Mouse (Mus musculus): ENCODE data around the gene Usp16.

DNA sequence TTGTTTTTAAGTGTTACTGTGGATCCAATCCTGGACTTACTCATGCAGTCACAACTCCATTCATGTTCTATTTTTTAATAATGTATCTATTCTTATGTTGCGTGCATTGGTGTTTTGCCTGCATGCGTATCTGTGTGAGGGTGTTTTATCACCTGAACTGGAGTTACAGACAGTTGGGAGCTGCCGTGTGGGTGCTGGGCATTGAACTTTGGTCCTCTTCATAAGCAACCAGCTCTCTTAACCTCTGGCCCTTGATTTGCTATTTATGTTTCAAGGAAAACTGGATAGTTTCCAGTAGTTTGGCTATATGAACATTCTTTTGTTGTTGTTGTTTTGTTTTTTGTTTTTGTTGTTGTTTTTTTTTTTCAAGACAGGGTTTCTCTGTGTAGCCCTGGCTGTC lies 9.0 kb upstream of the Usp16 start:
- TF ChIP-seq ZNF384 (IDR thresholded peaks at IDR 0.05; ENCODE audit: low read depth, low read length) (no peak), HCFC1 (IDR thresholded peaks at IDR 0.05; ENCODE audit: borderline replicate concordance, insufficient read depth, low read length) (no peak)
